Mouse (Mus musculus): Measurements from ENCODE around the gene Pld6. TPM values are rescaled to one million over a fixed set of nuclear protein-coding genes. Genes with fewer than 3 reads are reported as not detected.

The Pld6 gene
- polyA plus RNA-seq, 1 experiment, result not detected

- TF ChIP-seq POLR2A (IDR thresholded peaks at IDR 0.05; ENCODE audit: insufficient read depth, low read depth, low read length) (no peak), CTCF (IDR thresholded peaks at IDR 0.05; ENCODE audit: insufficient read depth, low read depth, low read length) (no peak)
- Histone ChIP-seq H3K27ac (ENCODE audit: insufficient read depth, low read depth, low read length) (no peak overlapping the region), H3K4me1 (ENCODE audit: control insufficient read depth, insufficient read depth, low read length) (peaks cover 32% of the 10 kb centered on the region), H3K4me3 (ENCODE audit: insufficient read depth, low read depth, low read length) (no peak overlapping the region)
- WGBS, result 93% methylated on average over 6 of the region's 6 CpGs
Observed at GRCm38 (mm10) chr11:59760796-59761195, 26.6 kb downstream of the Pld6 start.

- peak overlapping the region; percentile 83 for H3K27ac ChIP-seq (ENCODE audit: insufficient read depth, low read depth, low read length)
- no peak overlapping the region for H3K4me3 ChIP-seq (ENCODE audit: insufficient read depth, low read depth, low read length)
- WGBS, result 63% methylated on average over 2 of the region's 2 CpGs
- TF ChIP-seq POLR2A (IDR thresholded peaks at IDR 0.05; ENCODE audit: insufficient read depth, low read depth, low read length) (no peak), CTCF (IDR thresholded peaks at IDR 0.05; ENCODE audit: insufficient read depth, low read depth, low read length) (no peak)
- H3K4me1 ChIP-seq (ENCODE audit: control insufficient read depth, insufficient read depth, low read length), result peaks cover 34% of the 10 kb centered on the region
Observed at GRCm38 (mm10) chr11:59759626-59760025, 27.8 kb downstream of the Pld6 start.

GRCm38 (mm10) chr11:59759178-59759577 is 28.3 kb downstream of the Pld6 start:
- peak overlapping the region; percentile 83 for H3K27ac ChIP-seq (ENCODE audit: insufficient read depth, low read depth, low read length)
- TF ChIP-seq CTCF (IDR thresholded peaks at IDR 0.05; ENCODE audit: insufficient read depth, low read depth, low read length) (no peak), POLR2A (IDR thresholded peaks at IDR 0.05; ENCODE audit: insufficient read depth, low read depth, low read length) (no peak)
- peaks cover 34% of the 10 kb centered on the region for H3K4me1 ChIP-seq (ENCODE audit: control insufficient read depth, insufficient read depth, low read length)
- H3K4me3 ChIP-seq (ENCODE audit: insufficient read depth, low read depth, low read length), result no peak overlapping the region
- 7% methylated on average over 4 of the region's 4 CpGs for WGBS

- WGBS, result 75% methylated on average over 9 of the region's 9 CpGs
- TF ChIP-seq CTCF (IDR thresholded peaks at IDR 0.05; ENCODE audit: insufficient read depth, low read depth, low read length) (no peak), POLR2A (IDR thresholded peaks at IDR 0.05; ENCODE audit: insufficient read depth, low read depth, low read length) (no peak)
- H3K27ac ChIP-seq (ENCODE audit: insufficient read depth, low read depth, low read length), result peak overlapping the region; percentile 83
- H3K4me1 ChIP-seq (ENCODE audit: control insufficient read depth, insufficient read depth, low read length), result peaks cover 34% of the 10 kb centered on the region
- no peak overlapping the region for H3K4me3 ChIP-seq (ENCODE audit: insufficient read depth, low read depth, low read length)
Observed at GRCm38 (mm10) chr11:59758191-59758985, 29.1 kb downstream of the Pld6 start.

GRCm38 (mm10) chr11:59756351-59756750 is 31.1 kb downstream of the Pld6 start:
- Histone ChIP-seq H3K4me3 (ENCODE audit: insufficient read depth, low read depth, low read length) (no peak overlapping the region), H3K4me1 (ENCODE audit: control insufficient read depth, insufficient read depth, low read length) (peaks cover 34% of the 10 kb centered on the region), H3K27ac (ENCODE audit: insufficient read depth, low read depth, low read length) (no peak overlapping the region)
- WGBS, result 33% methylated on average over 4 of the region's 4 CpGs
- TF ChIP-seq POLR2A (IDR thresholded peaks at IDR 0.05; ENCODE audit: insufficient read depth, low read depth, low read length) (no peak), CTCF (IDR thresholded peaks at IDR 0.05; ENCODE audit: insufficient read depth, low read depth, low read length) (no peak)

- no peak overlapping the region for H3K4me3 ChIP-seq (ENCODE audit: insufficient read depth, low read depth, low read length)
- TF ChIP-seq CTCF (IDR thresholded peaks at IDR 0.05; ENCODE audit: insufficient read depth, low read depth, low read length) (no peak), POLR2A (IDR thresholded peaks at IDR 0.05; ENCODE audit: insufficient read depth, low read depth, low read length) (no peak)
Observed at GRCm38 (mm10) chr11:59754504-59754903, 32.9 kb downstream of the Pld6 start.

GRCm38 (mm10) chr11:59749050-59749449 is 38.4 kb downstream of the Pld6 start:
- TF ChIP-seq POLR2A (IDR thresholded peaks at IDR 0.05; ENCODE audit: insufficient read depth, low read depth, low read length) (no peak), CTCF (IDR thresholded peaks at IDR 0.05; ENCODE audit: insufficient read depth, low read depth, low read length) (no peak)

More at GRCm38 (mm10) chr11:59754504-59754903, 32.9 kb downstream of the Pld6 start:
- H3K27ac ChIP-seq (ENCODE audit: insufficient read depth, low read depth, low read length), result no peak overlapping the region
- 97% methylated on average over 6 of the region's 6 CpGs for WGBS
- peaks cover 26% of the 10 kb centered on the region for H3K4me1 ChIP-seq (ENCODE audit: control insufficient read depth, insufficient read depth, low read length)

GRCm38 (mm10) chr11:59746614-59747013 is 40.8 kb downstream of the Pld6 start:
- H3K4me1 ChIP-seq (ENCODE audit: control insufficient read depth, insufficient read depth, low read length), result no peaks in the 10 kb centered on the region
- 56% methylated on average over 2 of the region's 2 CpGs for WGBS
- H3K27ac ChIP-seq (ENCODE audit: insufficient read depth, low read depth, low read length), result no peak overlapping the region
- TF ChIP-seq CTCF (IDR thresholded peaks at IDR 0.05; ENCODE audit: insufficient read depth, low read depth, low read length) (no peak), POLR2A (IDR thresholded peaks at IDR 0.05; ENCODE audit: insufficient read depth, low read depth, low read length) (no peak)
- no peak overlapping the region for H3K4me3 ChIP-seq (ENCODE audit: insufficient read depth, low read depth, low read length)

More at GRCm38 (mm10) chr11:59749050-59749449, 38.4 kb downstream of the Pld6 start:
- no peak overlapping the region for H3K4me3 ChIP-seq (ENCODE audit: insufficient read depth, low read depth, low read length)
- no peaks in the 10 kb centered on the region for H3K4me1 ChIP-seq (ENCODE audit: control insufficient read depth, insufficient read depth, low read length)
- 95% methylated on average over 3 of the region's 3 CpGs for WGBS
- no peak overlapping the region for H3K27ac ChIP-seq (ENCODE audit: insufficient read depth, low read depth, low read length)

- H3K27ac ChIP-seq (ENCODE audit: insufficient read depth, low read depth, low read length), result no peak overlapping the region
- H3K4me1 ChIP-seq (ENCODE audit: control insufficient read depth, insufficient read depth, low read length), result no peaks in the 10 kb centered on the region
- no peak for TF ChIP-seq CTCF (IDR thresholded peaks at IDR 0.05; ENCODE audit: insufficient read depth, low read depth, low read length)
- no peak for TF ChIP-seq POLR2A (IDR thresholded peaks at IDR 0.05; ENCODE audit: insufficient read depth, low read depth, low read length)
- no peak overlapping the region for H3K4me3 ChIP-seq (ENCODE audit: insufficient read depth, low read depth, low read length)
- 83% methylated on average over 5 of the region's 5 CpGs for WGBS
Observed at GRCm38 (mm10) chr11:59745851-59746250, 41.6 kb downstream of the Pld6 start.

Data from olfactory bulb, adult 2 months (tissue).